In the genomic region with DNA sequence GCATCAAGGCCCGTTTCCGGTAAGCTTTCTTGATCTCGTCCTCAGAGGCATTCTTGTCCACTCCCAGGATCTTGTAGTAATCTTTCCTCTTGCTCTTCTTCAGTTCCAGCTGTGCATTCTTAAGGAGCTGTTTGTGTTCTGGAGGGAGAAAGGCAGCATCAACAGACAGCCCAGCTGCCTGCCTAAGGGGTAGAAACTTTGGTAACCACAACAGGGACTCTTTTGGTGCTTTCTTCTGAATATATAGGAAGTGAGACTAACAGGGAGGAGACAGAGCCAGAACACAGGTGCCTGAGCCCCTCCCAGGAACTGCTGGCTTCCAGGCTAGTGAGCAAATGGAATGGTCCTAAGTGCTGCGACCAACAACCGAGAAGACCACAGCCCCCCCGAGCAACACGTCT, we compare ENCODE assay signal across 19 mouse cellular contexts. TPM values are rescaled to one million over a fixed set of nuclear protein-coding genes. Genes with fewer than 3 reads are reported as not detected.
A peak's percentile ranks its signal among the peaks of the same experiment; 100 is the strongest.
DNase-seq lines count a peak whose midpoint lies in the region; ATAC-seq and TF ChIP-seq lines count a peak whose summit lies in the region.
"Had no signal": no experiment of that assay in that cellular context is flagged by ENCODE, and none has a peak within 500 bp of the region (broad histone marks: within the 10 kb centered on the region; RNA-seq: fewer than 3 reads in every experiment).

No protein-coding gene starts in this region.

- no peak for TF ChIP-seq POLR2A in cerebellum, adult 2 months (IDR thresholded peaks at IDR 0.05; ENCODE audit: borderline replicate concordance, insufficient read depth, low read length)

- no peaks in the 10 kb centered on the region for H3K9me3 ChIP-seq in liver, postnatal 0 days (ENCODE audit: low read length)
- no peaks in the 10 kb centered on the region for H3K9me3 ChIP-seq in liver, embryonic 11.5 days (ENCODE audit: control insufficient read depth, low read length)
- H3K9me3 ChIP-seq in forebrain, embryonic 10.5 days = no peaks in the 10 kb centered on the region
- H3K9me3 ChIP-seq in forebrain, embryonic 15.5 days = no peaks in the 10 kb centered on the region
- H3K9me3 ChIP-seq: heart, embryonic 15.5 days; limb, embryonic 12.5 days; neural tube, embryonic 12.5 days had no signal

- H3K4me3 ChIP-seq in liver, postnatal 0 days (ENCODE audit: low read depth, low read length) = 0 out of 2 replicates have a peak overlapping the region, but pooled peaks have one; percentile 4
- no peak overlapping the region for H3K4me3 ChIP-seq in liver, embryonic 11.5 days (ENCODE audit: low read depth, low read length)
- H3K4me3 ChIP-seq in cerebellum, adult 2 months (replicated peaks; ENCODE audit: insufficient read depth, low read depth, low read length) = no peak overlapping the region
- H3K4me3 ChIP-seq in forebrain, embryonic 10.5 days = no peak overlapping the region
- no peak overlapping the region for H3K4me3 ChIP-seq in forebrain, embryonic 15.5 days
- H3K4me3 ChIP-seq: heart, adult 2 months; heart, embryonic 15.5 days; limb, embryonic 12.5 days; neural tube, embryonic 12.5 days had no signal

- no peak for DNase-seq in liver, postnatal 0 days
- no peak for DNase-seq in liver, embryonic 11.5 days (ENCODE audit: low spot score)
- peak; percentile 53 for DNase-seq in R1 (ENCODE audit: low read depth, low spot score)
- peak; percentile 57 for DNase-seq in thymus, postnatal 25 days
- DNase-seq in cerebellum, adult 2 months = no peak
- DNase-seq in forebrain, embryonic 10.5 days (ENCODE audit: extremely low spot score, low spot score) = no peak
- DNase-seq: adrenal gland, postnatal 36 days; cerebellum, adult 9-11 months; heart, adult 2 months; lung, postnatal 14 days; right cerebral cortex, postnatal 25 days had no signal

- no peak for TF ChIP-seq CTCF in liver, postnatal 0 days (IDR thresholded peaks at IDR 0.05; ENCODE audit: low read depth)
- no peak for TF ChIP-seq CTCF in cerebellum, adult 2 months (IDR thresholded peaks at IDR 0.05; ENCODE audit: borderline replicate concordance, insufficient read depth, low read depth, low read length)

- H3K27ac ChIP-seq in liver, postnatal 0 days (ENCODE audit: low read depth) = peak overlapping the region; percentile 67
- H3K27ac ChIP-seq in liver, embryonic 11.5 days (ENCODE audit: low read depth, low read length) = no peak overlapping the region
- H3K27ac ChIP-seq in cerebellum, adult 2 months (ENCODE audit: insufficient read depth, low read length) = no peak overlapping the region
- H3K27ac ChIP-seq in forebrain, embryonic 10.5 days = no peak overlapping the region
- no peak overlapping the region for H3K27ac ChIP-seq in forebrain, embryonic 15.5 days (replicated peaks)
- H3K27ac ChIP-seq: heart, adult 2 months; heart, embryonic 15.5 days; limb, embryonic 12.5 days; liver, embryonic 14.5 days; neural tube, embryonic 12.5 days had no signal

- no peak overlapping the region for H3K4me2 ChIP-seq in liver, postnatal 0 days (ENCODE audit: low read depth, low read length)
- H3K4me2 ChIP-seq in liver, embryonic 11.5 days = no peak overlapping the region
- H3K4me2 ChIP-seq in forebrain, embryonic 15.5 days (replicated peaks) = no peak overlapping the region
- H3K4me2 ChIP-seq: heart, embryonic 15.5 days; limb, embryonic 12.5 days; neural tube, embryonic 12.5 days had no signal

- no peak for TF ChIP-seq EP300 in liver, postnatal 0 days (IDR thresholded peaks at IDR 0.05; ENCODE audit: low read depth)

- H3K27me3 ChIP-seq in liver, postnatal 0 days (ENCODE audit: insufficient read depth, low read length) = no peaks in the 10 kb centered on the region
- H3K27me3 ChIP-seq in liver, embryonic 11.5 days (replicated peaks; ENCODE audit: control insufficient read depth, insufficient read depth, low read length) = no peaks in the 10 kb centered on the region
- no peaks in the 10 kb centered on the region for H3K27me3 ChIP-seq in cerebellum, adult 2 months (ENCODE audit: control insufficient read depth, insufficient read depth, low read length)
- H3K27me3 ChIP-seq in forebrain, embryonic 10.5 days (ENCODE audit: poor library complexity, severe bottlenecking) = no peaks in the 10 kb centered on the region
- H3K27me3 ChIP-seq in forebrain, embryonic 15.5 days = no peaks in the 10 kb centered on the region
- H3K27me3 ChIP-seq: heart, embryonic 15.5 days; limb, embryonic 12.5 days; neural tube, embryonic 12.5 days had no signal

- no peak overlapping the region for H3K9ac ChIP-seq in liver, postnatal 0 days (replicated peaks)
- H3K9ac ChIP-seq in liver, embryonic 11.5 days (ENCODE audit: low read depth, low read length) = no peak overlapping the region
- no peak overlapping the region for H3K9ac ChIP-seq in forebrain, embryonic 15.5 days (replicated peaks)
- H3K9ac ChIP-seq: heart, embryonic 15.5 days; limb, embryonic 12.5 days; liver, embryonic 14.5 days; neural tube, embryonic 12.5 days had no signal

- ATAC-seq in liver, postnatal 0 days = peak; percentile 12; the same call in 1 of the 2 replicates
- no peak for ATAC-seq in liver, embryonic 11.5 days (replicated peaks; ENCODE audit: low FRiP score)
- ATAC-seq in megakaryocyte, adult 5-6 weeks (ENCODE audit: poor library complexity, severe bottlenecking) = peak; percentile 51
- ATAC-seq in forebrain, embryonic 15.5 days (replicated peaks) = no peak
- ATAC-seq: forebrain, embryonic 14.5 days had no signal

- H3K36me3 ChIP-seq in liver, postnatal 0 days (replicated peaks; ENCODE audit: insufficient read depth, low read length) = peaks cover 83% of the 10 kb centered on the region
- peaks cover 63% of the 10 kb centered on the region for H3K36me3 ChIP-seq in liver, embryonic 11.5 days (ENCODE audit: control insufficient read depth, insufficient read depth, low read length)
- H3K36me3 ChIP-seq in forebrain, embryonic 10.5 days (replicated peaks) = peaks cover 100% of the 10 kb centered on the region
- H3K36me3 ChIP-seq in forebrain, embryonic 15.5 days = peaks cover 88% of the 10 kb centered on the region

- no peaks in the 10 kb centered on the region for H3K4me1 ChIP-seq in liver, postnatal 0 days (ENCODE audit: insufficient read depth)
- H3K4me1 ChIP-seq in liver, embryonic 11.5 days (replicated peaks; ENCODE audit: control insufficient read depth, insufficient read depth, low read length) = no peaks in the 10 kb centered on the region
- H3K4me1 ChIP-seq in cerebellum, adult 2 months (ENCODE audit: control insufficient read depth, insufficient read depth, low read length) = no peaks in the 10 kb centered on the region
- H3K4me1 ChIP-seq in forebrain, embryonic 10.5 days = no peaks in the 10 kb centered on the region
- no peaks in the 10 kb centered on the region for H3K4me1 ChIP-seq in forebrain, embryonic 15.5 days
- H3K4me1 ChIP-seq: limb, embryonic 12.5 days; neural tube, embryonic 12.5 days had no signal

- 78% methylated on average over 7 of the region's 7 CpGs for WGBS in liver, postnatal 0 days (ENCODE audit: insufficient replicate concordance)
- 89% methylated on average over 7 of the region's 7 CpGs for WGBS in liver, embryonic 11.5 days
- WGBS in cerebellum, adult 2 months = 80% methylated on average over 7 of the region's 7 CpGs
- WGBS in forebrain, embryonic 10.5 days = 93% methylated on average over 7 of the region's 7 CpGs
- 90% methylated on average over 7 of the region's 7 CpGs for WGBS in forebrain, embryonic 15.5 days

RNA-seq across cellular contexts. Expression of gene Cnp, which starts 9.9 kb away (rescaled TPM):
- polyA plus RNA-seq in liver, postnatal 0 days (2015; fragmentation: Nextera tagmentation; extraction: Ambion mirVana) = 20.2 and 21.9 TPM in 2 replicates
- polyA plus RNA-seq in liver, embryonic 11.5 days (2014; fragmentation: Nextera tagmentation; extraction: Ambion mirVana) = 19.4 and 19.7 TPM in 2 replicates
- total RNA-seq in megakaryocyte, adult 5-6 weeks (2015) = 9.5 and 11.3 TPM in 2 replicates
- total RNA-seq in megakaryocyte, adult 5-6 weeks (2017) = 22.2 and 23.9 TPM in 2 replicates
- 547 and 616 TPM in 2 replicates for polyA plus RNA-seq in cerebellum, adult 2 months (2012; rRNA removed)
- polyA plus RNA-seq in forebrain, embryonic 10.5 days (2016; fragmentation: Nextera tagmentation; extraction: Ambion mirVana) = 15.3 and 17.5 TPM in 2 replicates
- polyA plus RNA-seq in forebrain, embryonic 15.5 days (2015; fragmentation: Nextera tagmentation; extraction: Ambion mirVana) = 23.4 and 26.9 TPM in 2 replicates

RNA-seq across cellular contexts. Expression of gene Nkiras2, which starts 34.5 kb away (rescaled TPM):
- 18.3 and 19.2 TPM in 2 replicates for polyA plus RNA-seq in liver, postnatal 0 days (2015; fragmentation: Nextera tagmentation; extraction: Ambion mirVana)
- polyA plus RNA-seq in liver, embryonic 11.5 days (2014; fragmentation: Nextera tagmentation; extraction: Ambion mirVana) = 35.4 and 36.5 TPM in 2 replicates
- total RNA-seq in megakaryocyte, adult 5-6 weeks (2015) = 47.7 and 52.7 TPM in 2 replicates
- total RNA-seq in megakaryocyte, adult 5-6 weeks (2017) = 36.0 and 45.5 TPM in 2 replicates
- 27.5 and 27.6 TPM in 2 replicates for polyA plus RNA-seq in cerebellum, adult 2 months (2012; rRNA removed)
- 83.1 and 91.8 TPM in 2 replicates for polyA plus RNA-seq in forebrain, embryonic 10.5 days (2016; fragmentation: Nextera tagmentation; extraction: Ambion mirVana)
- 90.5 and 91.3 TPM in 2 replicates for polyA plus RNA-seq in forebrain, embryonic 15.5 days (2015; fragmentation: Nextera tagmentation; extraction: Ambion mirVana)

RNA-seq across cellular contexts. Expression of gene Dnajc7, which starts 35.4 kb away (rescaled TPM):
- 45.1 and 49.1 TPM in 2 replicates for polyA plus RNA-seq in liver, postnatal 0 days (2015; fragmentation: Nextera tagmentation; extraction: Ambion mirVana)
- polyA plus RNA-seq in liver, embryonic 11.5 days (2014; fragmentation: Nextera tagmentation; extraction: Ambion mirVana) = 70.6 and 70.8 TPM in 2 replicates
- total RNA-seq in megakaryocyte, adult 5-6 weeks (2015) = 98.1 and 124 TPM in 2 replicates
- total RNA-seq in megakaryocyte, adult 5-6 weeks (2017) = 145 and 172 TPM in 2 replicates
- 157 and 177 TPM in 2 replicates for polyA plus RNA-seq in cerebellum, adult 2 months (2012; rRNA removed)
- polyA plus RNA-seq in forebrain, embryonic 10.5 days (2016; fragmentation: Nextera tagmentation; extraction: Ambion mirVana) = 286 and 289 TPM in 2 replicates
- polyA plus RNA-seq in forebrain, embryonic 15.5 days (2015; fragmentation: Nextera tagmentation; extraction: Ambion mirVana) = 294 and 295 TPM in 2 replicates

RNA-seq across cellular contexts. Expression of gene Ttc25, which starts 39.2 kb away (rescaled TPM):
- polyA plus RNA-seq in liver, postnatal 0 days (2015; fragmentation: Nextera tagmentation; extraction: Ambion mirVana) = 0.11 and 0.22 TPM in 2 replicates
- polyA plus RNA-seq in liver, embryonic 11.5 days (2014; fragmentation: Nextera tagmentation; extraction: Ambion mirVana) = 0.18 and 0.26 TPM in 2 replicates
- 0.16 and 0.96 TPM in 2 replicates for total RNA-seq in megakaryocyte, adult 5-6 weeks (2015)
- total RNA-seq in megakaryocyte, adult 5-6 weeks (2017) = not detected in 2 replicates
- polyA plus RNA-seq in cerebellum, adult 2 months (2012; rRNA removed) = 0.86 and 0.92 TPM in 2 replicates
- polyA plus RNA-seq in forebrain, embryonic 10.5 days (2016; fragmentation: Nextera tagmentation; extraction: Ambion mirVana) = 1.4 and 1.5 TPM in 2 replicates
- 1.1 and 2.1 TPM in 2 replicates for polyA plus RNA-seq in forebrain, embryonic 15.5 days (2015; fragmentation: Nextera tagmentation; extraction: Ambion mirVana)
- polyA plus RNA-seq: large intestine, adult 2 months had no signal

RNA-seq across cellular contexts. Expression of gene Acly, which starts 56.8 kb away (rescaled TPM):
- polyA plus RNA-seq in liver, postnatal 0 days (2015; fragmentation: Nextera tagmentation; extraction: Ambion mirVana) = 24.4 and 29.8 TPM in 2 replicates
- polyA plus RNA-seq in liver, embryonic 11.5 days (2014; fragmentation: Nextera tagmentation; extraction: Ambion mirVana) = 159 and 194 TPM in 2 replicates
- 80.6 and 90.8 TPM in 2 replicates for total RNA-seq in megakaryocyte, adult 5-6 weeks (2015)
- 100 and 105 TPM in 2 replicates for total RNA-seq in megakaryocyte, adult 5-6 weeks (2017)
- polyA plus RNA-seq in cerebellum, adult 2 months (2012; rRNA removed) = 155 and 156 TPM in 2 replicates
- polyA plus RNA-seq in forebrain, embryonic 10.5 days (2016; fragmentation: Nextera tagmentation; extraction: Ambion mirVana) = 287 and 294 TPM in 2 replicates
- 230 and 237 TPM in 2 replicates for polyA plus RNA-seq in forebrain, embryonic 15.5 days (2015; fragmentation: Nextera tagmentation; extraction: Ambion mirVana)

Comparison
In these comparisons a context has a peak if more than half of its experiments do, and no peak if none do; other contexts are left out.
1. ATAC-seq: peak in liver, postnatal 0 days (single experiment) and megakaryocyte, adult 5-6 weeks (single experiment); none in liver, embryonic 11.5 days (single experiment) and forebrain, embryonic 15.5 days (single experiment).
2. DNase-seq: peak in R1 (single experiment) and thymus, postnatal 25 days (single experiment); none in liver, postnatal 0 days (single experiment), liver, embryonic 11.5 days (single experiment), cerebellum, adult 2 months (0 of 2) and forebrain, embryonic 10.5 days (single experiment).
3. RNA of gene Cnp, which starts 9.9 kb away (polyA plus RNA-seq): 547 to 616 TPM in cerebellum, adult 2 months; 23.4 to 26.9 TPM in forebrain, embryonic 15.5 days, 20.2 to 21.9 TPM in liver, postnatal 0 days, 19.4 to 19.7 TPM in liver, embryonic 11.5 days and 15.3 to 17.5 TPM in forebrain, embryonic 10.5 days; every median in the first group is over 10 times any median in the second.